In the genomic region with DNA sequence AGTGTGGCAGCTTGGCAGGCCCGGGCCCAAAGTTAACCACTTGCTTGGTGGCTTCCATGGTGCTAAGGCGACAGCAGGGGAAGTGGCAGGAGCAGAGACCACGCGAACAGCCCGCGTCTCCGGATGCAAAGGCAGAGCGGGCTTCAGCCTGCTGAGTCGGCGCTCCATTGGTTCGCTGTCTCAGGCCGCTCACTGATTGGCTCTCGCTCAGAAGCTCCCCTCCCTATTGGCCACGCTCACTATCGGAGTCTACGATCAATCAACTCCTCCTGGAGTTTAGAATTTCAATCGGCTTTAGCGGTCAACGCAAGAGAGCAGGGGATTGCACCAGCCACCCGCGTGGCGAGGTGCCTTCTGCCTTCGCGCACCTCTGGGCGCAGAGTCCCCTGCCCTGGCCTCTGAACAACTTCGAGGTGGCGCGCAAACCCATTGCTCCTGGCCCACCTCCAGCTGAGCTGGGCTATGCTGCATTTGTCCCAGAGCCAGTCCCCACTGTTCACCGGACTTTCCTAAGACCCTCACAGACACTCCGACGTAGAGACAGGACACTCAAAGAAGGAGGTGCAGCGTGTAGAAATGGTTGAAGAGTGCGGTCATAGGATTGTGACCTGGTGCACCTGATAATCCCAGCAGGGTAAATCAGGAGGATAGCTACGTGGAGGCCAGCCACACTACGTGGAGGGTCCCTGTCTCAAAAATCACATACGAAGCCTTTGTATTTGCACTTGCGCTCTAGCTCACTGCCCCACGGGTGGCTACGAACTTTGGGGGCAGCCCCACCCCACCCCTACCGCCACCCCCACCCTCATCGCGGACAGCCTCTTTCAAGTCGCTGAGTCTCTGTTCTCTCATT, we compare ENCODE assay signal across 8 mouse cellular contexts. TPM values are rescaled to one million over a fixed set of nuclear protein-coding genes. Genes with fewer than 3 reads are reported as not detected.
A peak's percentile ranks its signal among the peaks of the same experiment; 100 is the strongest.
DNase-seq lines count a peak whose midpoint lies in the region; ATAC-seq and TF ChIP-seq lines count a peak whose summit lies in the region.

No protein-coding gene starts in this region.

- peak; percentile 97 for ATAC-seq in forebrain, embryonic 12.5 days (ENCODE audit: low FRiP score)
- peak; percentile 92 for ATAC-seq in heart, postnatal 0 days (ENCODE audit: insufficient read depth, low read depth)
- ATAC-seq in liver, embryonic 15.5 days (ENCODE audit: insufficient read depth) = peak; percentile 95
- ATAC-seq in neural tube, embryonic 11.5 days (ENCODE audit: insufficient read depth, low FRiP score, low TSS enrichment) = peak; percentile 100
- ATAC-seq in stomach, embryonic 16.5 days (ENCODE audit: insufficient read depth, low FRiP score) = peak; percentile 96

- peak overlapping the region; percentile 92 for H3K27ac ChIP-seq in forebrain, embryonic 12.5 days
- H3K27ac ChIP-seq in heart, postnatal 0 days (ENCODE audit: low read depth) = peak overlapping the region; percentile 75
- H3K27ac ChIP-seq in liver, embryonic 15.5 days (replicated peaks) = peak overlapping the region; percentile 89
- H3K27ac ChIP-seq in neural tube, embryonic 11.5 days (ENCODE audit: low read depth, low read length) = peak overlapping the region; percentile 68
- H3K27ac ChIP-seq in stomach, embryonic 16.5 days (ENCODE audit: low read length) = peak overlapping the region; percentile 94

- 1% methylated on average over 43 of the region's 43 CpGs for WGBS in forebrain, embryonic 12.5 days
- under 1% methylated on average over 43 of the region's 43 CpGs for WGBS in heart, postnatal 0 days
- WGBS in liver, embryonic 15.5 days (ENCODE audit: insufficient replicate concordance) = 4% methylated on average over 43 of the region's 43 CpGs
- 3% methylated on average over 43 of the region's 43 CpGs for WGBS in neural tube, embryonic 11.5 days
- WGBS in stomach, embryonic 16.5 days = 2% methylated on average over 43 of the region's 43 CpGs

- H3K4me2 ChIP-seq in forebrain, embryonic 12.5 days = peak overlapping the region; percentile 84
- peak overlapping the region; percentile 89 for H3K4me2 ChIP-seq in heart, postnatal 0 days (ENCODE audit: low read depth, low read length)
- H3K4me2 ChIP-seq in liver, embryonic 15.5 days = peak overlapping the region; percentile 95
- peak overlapping the region; percentile 90 for H3K4me2 ChIP-seq in neural tube, embryonic 11.5 days (ENCODE audit: low read depth)
- H3K4me2 ChIP-seq in stomach, embryonic 16.5 days (ENCODE audit: low read depth, low read length) = peak overlapping the region; percentile 99

- H3K9ac ChIP-seq in forebrain, embryonic 12.5 days = peak overlapping the region; percentile 73
- peak overlapping the region; percentile 61 for H3K9ac ChIP-seq in heart, postnatal 0 days (replicated peaks; ENCODE audit: low read depth, low read length)
- H3K9ac ChIP-seq in liver, embryonic 15.5 days = peak overlapping the region; percentile 75
- H3K9ac ChIP-seq in neural tube, embryonic 11.5 days (ENCODE audit: low read length) = peak overlapping the region; percentile 53
- H3K9ac ChIP-seq in stomach, embryonic 16.5 days (ENCODE audit: low read length) = peak overlapping the region; percentile 78

- peaks cover 5% of the 10 kb centered on the region; the same call in 1 of the 2 replicates for H3K27me3 ChIP-seq in forebrain, embryonic 12.5 days
- H3K27me3 ChIP-seq in heart, postnatal 0 days (ENCODE audit: control insufficient read depth, insufficient read depth, low read length) = no peaks in the 10 kb centered on the region
- no peaks in the 10 kb centered on the region for H3K27me3 ChIP-seq in liver, embryonic 15.5 days
- no peaks in the 10 kb centered on the region for H3K27me3 ChIP-seq in neural tube, embryonic 11.5 days (ENCODE audit: control insufficient read depth, insufficient read depth, low read length)
- no peaks in the 10 kb centered on the region for H3K27me3 ChIP-seq in stomach, embryonic 16.5 days (ENCODE audit: control insufficient read depth, insufficient read depth, low read length)

- peaks cover 28% of the 10 kb centered on the region for H3K4me1 ChIP-seq in forebrain, embryonic 12.5 days
- peaks cover 30% of the 10 kb centered on the region for H3K4me1 ChIP-seq in heart, postnatal 0 days (ENCODE audit: control insufficient read depth, insufficient read depth)
- H3K4me1 ChIP-seq in liver, embryonic 15.5 days (replicated peaks) = peaks cover 29% of the 10 kb centered on the region
- H3K4me1 ChIP-seq in neural tube, embryonic 11.5 days (ENCODE audit: control insufficient read depth, insufficient read depth, low read length) = peaks cover 12% of the 10 kb centered on the region; the same call in 1 of the 2 replicates
- H3K4me1 ChIP-seq in stomach, embryonic 16.5 days (ENCODE audit: control insufficient read depth, insufficient read depth, low read length) = peaks cover 23% of the 10 kb centered on the region

- TF ChIP-seq EP300 in heart, postnatal 0 days (IDR thresholded peaks at IDR 0.05; ENCODE audit: low read depth) = no peak

- no peaks in the 10 kb centered on the region for H3K9me3 ChIP-seq in forebrain, embryonic 12.5 days
- H3K9me3 ChIP-seq in heart, postnatal 0 days (replicated peaks; ENCODE audit: control insufficient read depth, low read length) = no peaks in the 10 kb centered on the region
- no peaks in the 10 kb centered on the region for H3K9me3 ChIP-seq in liver, embryonic 15.5 days (replicated peaks)
- H3K9me3 ChIP-seq in neural tube, embryonic 11.5 days (ENCODE audit: control insufficient read depth, low read length) = no peaks in the 10 kb centered on the region
- H3K9me3 ChIP-seq in stomach, embryonic 16.5 days (replicated peaks; ENCODE audit: control insufficient read depth, low read length) = no peaks in the 10 kb centered on the region

- peak; percentile 96 for DNase-seq in ES-CJ7 (ENCODE audit: low read depth, low spot score)
- DNase-seq in c-Kit-positive CD71-positive TER-119-positive erythroid progenitor cells, embryonic 14.5 days (ENCODE audit: low spot score) = peak; percentile 92
- DNase-seq in heart, postnatal 0 days (ENCODE audit: low spot score) = peak; percentile 81
- DNase-seq in kidney, postnatal 36 days = peak; percentile 89 to 92
- peak; percentile 92 for DNase-seq in neural tube, embryonic 11.5 days (ENCODE audit: low spot score)

- H3K36me3 ChIP-seq in forebrain, embryonic 12.5 days (replicated peaks) = 0 out of 2 replicates have a peak, but pooled peaks cover 5% of the 10 kb centered on the region
- H3K36me3 ChIP-seq in heart, postnatal 0 days (replicated peaks; ENCODE audit: control insufficient read depth, insufficient read depth, low read length) = no peaks in the 10 kb centered on the region
- peaks cover 7% of the 10 kb centered on the region for H3K36me3 ChIP-seq in liver, embryonic 15.5 days (replicated peaks)
- no peaks in the 10 kb centered on the region for H3K36me3 ChIP-seq in neural tube, embryonic 11.5 days (ENCODE audit: control insufficient read depth, insufficient read depth, low read length)
- H3K36me3 ChIP-seq in stomach, embryonic 16.5 days (ENCODE audit: control insufficient read depth, insufficient read depth, low read length) = no peaks in the 10 kb centered on the region

- peak overlapping the region; percentile 74 for H3K4me3 ChIP-seq in forebrain, embryonic 12.5 days (replicated peaks)
- peak overlapping the region; percentile 60 for H3K4me3 ChIP-seq in heart, postnatal 0 days (ENCODE audit: low read depth, low read length)
- H3K4me3 ChIP-seq in liver, embryonic 15.5 days (replicated peaks) = peak overlapping the region; percentile 77
- H3K4me3 ChIP-seq in neural tube, embryonic 11.5 days (ENCODE audit: low read depth, low read length) = peak overlapping the region; percentile 65
- peak overlapping the region; percentile 72 for H3K4me3 ChIP-seq in stomach, embryonic 16.5 days (replicated peaks; ENCODE audit: low read length)

- TF ChIP-seq CTCF in heart, postnatal 0 days (IDR thresholded peaks at IDR 0.05; ENCODE audit: low read depth) = no peak

RNA-seq across cellular contexts. Expression of a gene that starts 22.0 kb away (rescaled TPM):
- 169 and 172 TPM in 2 replicates for polyA plus RNA-seq in forebrain, embryonic 12.5 days (2016; fragmentation: Nextera tagmentation; extraction: Ambion mirVana)
- total RNA-seq in heart, postnatal 0 days (2014; rRNA removed; ENCODE audit: low replicate concordance) = 30.6 and 55.3 TPM in 2 replicates
- 20.3 and 20.4 TPM in 2 replicates for polyA plus RNA-seq in heart, postnatal 0 days (2015; fragmentation: Nextera tagmentation; extraction: Ambion mirVana)
- polyA plus RNA-seq in liver, embryonic 15.5 days (2015; fragmentation: Nextera tagmentation; extraction: Ambion mirVana) = 169 and 208 TPM in 2 replicates
- 112 and 115 TPM in 2 replicates for polyA plus RNA-seq in neural tube, embryonic 11.5 days (2014; fragmentation: Nextera tagmentation; extraction: Ambion mirVana)
- 103 and 106 TPM in 2 replicates for polyA plus RNA-seq in stomach, embryonic 16.5 days (2015; fragmentation: Nextera tagmentation; extraction: Ambion mirVana)

RNA-seq across cellular contexts. Expression of a gene that starts 59.7 kb away (rescaled TPM):
- polyA plus RNA-seq in forebrain, embryonic 12.5 days (2016; fragmentation: Nextera tagmentation; extraction: Ambion mirVana) = 63.5 and 65.2 TPM in 2 replicates
- total RNA-seq in heart, postnatal 0 days (2014; rRNA removed; ENCODE audit: low replicate concordance) = 4.6 TPM in 2 replicates
- 6.9 and 7.2 TPM in 2 replicates for polyA plus RNA-seq in heart, postnatal 0 days (2015; fragmentation: Nextera tagmentation; extraction: Ambion mirVana)
- 7.3 and 7.8 TPM in 2 replicates for polyA plus RNA-seq in liver, embryonic 15.5 days (2015; fragmentation: Nextera tagmentation; extraction: Ambion mirVana)
- polyA plus RNA-seq in neural tube, embryonic 11.5 days (2014; fragmentation: Nextera tagmentation; extraction: Ambion mirVana) = 50.9 and 54.8 TPM in 2 replicates
- polyA plus RNA-seq in stomach, embryonic 16.5 days (2015; fragmentation: Nextera tagmentation; extraction: Ambion mirVana) = 17.4 and 18.2 TPM in 2 replicates

Comparison
In these comparisons a context has a peak if more than half of its experiments do, and no peak if none do; other contexts are left out.
1. Peak in every context shown above with its lines: DNase-seq, ATAC-seq, H3K4me3 ChIP-seq and H3K27ac ChIP-seq.